Mouse (Mus musculus): ENCODE measurements around the gene Stard7. TPM values are rescaled to one million over a fixed set of nuclear protein-coding genes. Genes with fewer than 3 reads are reported as not detected.
A peak's percentile ranks its signal among the peaks of the same experiment; 100 is the strongest.

The Stard7 gene
- polyA plus RNA-seq, 1 experiment from 2014 or later, result 85.1 TPM

GRCm38 (mm10) chr2:127333945-127334603 is 64.1 kb downstream of the Stard7 start:
- no peak for DNase-seq (ENCODE audit: low read depth, low spot score)
- in situ Hi-C loops (cut with MboI; ENCODE audit: low pct_unique_long_range_greater_than_20kb), result no loop called here
- no peaks in the 10 kb centered on the region for H3K27me3 ChIP-seq
- POLR2A ChIA-PET, result interaction anchor here (0.7 kb wide), 1 partner anchor 27 kb away, joined by 3 read pairs; no protein-coding TSS in a partner anchor
- CTCF ChIA-PET, result no interaction called here
- TF ChIP-seq CTCF (IDR thresholded peaks at IDR 0.05), result no peak
- ATAC-seq, result no peak

DNA sequence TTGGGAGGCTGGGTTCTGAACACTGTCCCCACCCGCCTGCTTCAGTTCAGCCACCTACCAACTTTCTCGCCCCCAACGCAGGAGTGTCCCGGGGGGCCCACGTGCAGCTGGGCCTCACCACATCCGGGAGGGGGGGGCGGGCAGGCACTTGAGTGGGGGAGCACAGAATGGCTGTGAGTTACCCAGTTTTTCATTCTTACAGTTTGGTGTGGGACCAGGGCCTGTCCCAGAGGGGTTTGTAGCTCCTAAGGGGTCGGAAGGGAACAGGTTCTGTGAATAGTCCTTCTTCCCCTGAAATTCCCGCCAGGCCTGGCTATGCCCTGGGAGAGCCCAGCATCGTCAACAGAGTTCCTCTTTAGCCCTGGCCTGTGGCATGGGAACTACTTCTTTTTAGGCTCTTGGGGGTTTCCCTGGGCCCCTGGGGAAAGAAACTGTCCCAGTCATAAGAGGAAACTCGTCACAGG is 65.1 kb downstream of the Stard7 start:
- in situ Hi-C loops (cut with MboI; ENCODE audit: low pct_unique_long_range_greater_than_20kb), result no loop called here

GRCm38 (mm10) chr2:127335767-127336496 is 65.9 kb downstream of the Stard7 start, which contains the start of gene Dusp2:
TSS of gene Dusp2 (plus strand) at chr2:127336159.
- H3K27me3 ChIP-seq, result no peaks in the 10 kb centered on the region
- no peak for TF ChIP-seq CTCF (IDR thresholded peaks at IDR 0.05)
- CTCF ChIA-PET, result interaction anchor here (0.9 to 1.6 kb wide), 3 partner anchors 22 to 84 kb away, joined by 3 to 5 read pairs (median 5); no protein-coding TSS in a partner anchor
- peak; percentile 73 for DNase-seq (ENCODE audit: low read depth, low spot score)
- in situ Hi-C loops (cut with MboI; ENCODE audit: low pct_unique_long_range_greater_than_20kb), result no loop called here
- ATAC-seq, result peak; percentile 66
- POLR2A ChIA-PET, result interaction anchor here (0.9 to 1.6 kb wide), 4 partner anchors 12 to 31 kb away, joined by 3 to 5 read pairs (median 3); no protein-coding TSS in a partner anchor

More for the DNA sequence above, 65.1 kb downstream of the Stard7 start:
- ATAC-seq, result no peak
- ChIA-PET POLR2A (interaction anchor here (0.9 to 1.6 kb wide), 2 partner anchors 27 to 30 kb away, joined by 3 to 5 read pairs; no protein-coding TSS in a partner anchor), CTCF (interaction anchor here (0.9 kb wide), 1 partner anchor 25 kb away, joined by 3 read pairs; no protein-coding TSS in a partner anchor)
- no peaks in the 10 kb centered on the region for H3K27me3 ChIP-seq
- no peak for DNase-seq (ENCODE audit: low read depth, low spot score)
- TF ChIP-seq CTCF (IDR thresholded peaks at IDR 0.05), result no peak

GRCm38 (mm10) chr2:127336497-127336832 is 66.4 kb downstream of the Stard7 start:
- POLR2A ChIA-PET, result interaction anchor here (0.9 to 1.6 kb wide), 4 partner anchors 13 to 66 kb away, joined by 3 to 6 read pairs (median 3); partner anchors contain the start of gene Stard7
- in situ Hi-C loops (cut with MboI; ENCODE audit: low pct_unique_long_range_greater_than_20kb), result no loop called here
- DNase-seq (ENCODE audit: low read depth, low spot score) (no peak), ATAC-seq (no peak)
- CTCF ChIA-PET, result interaction anchor here (1.5 to 1.6 kb wide), 2 partner anchors 22 to 85 kb away, joined by 5 read pairs; no protein-coding TSS in a partner anchor
- no peak for TF ChIP-seq CTCF (IDR thresholded peaks at IDR 0.05)
- H3K27me3 ChIP-seq, result no peaks in the 10 kb centered on the region

GRCm38 (mm10) chr2:127336885-127337284 is 66.9 kb downstream of the Stard7 start:
- TF ChIP-seq CTCF (IDR thresholded peaks at IDR 0.05), result no peak
- DNase-seq (ENCODE audit: low read depth, low spot score) (no peak), ATAC-seq (no peak)
- H3K27me3 ChIP-seq, result no peaks in the 10 kb centered on the region
- ChIA-PET CTCF (interaction anchor here (1.5 to 1.6 kb wide), 2 partner anchors 23 to 85 kb away, joined by 5 read pairs; no protein-coding TSS in a partner anchor), POLR2A (interaction anchor here (0.9 to 1.6 kb wide), 3 partner anchors 17 to 67 kb away, joined by 3 to 6 read pairs (median 3); partner anchors contain the start of gene Stard7)
- in situ Hi-C loops (cut with MboI; ENCODE audit: low pct_unique_long_range_greater_than_20kb), result no loop called here

DNA sequence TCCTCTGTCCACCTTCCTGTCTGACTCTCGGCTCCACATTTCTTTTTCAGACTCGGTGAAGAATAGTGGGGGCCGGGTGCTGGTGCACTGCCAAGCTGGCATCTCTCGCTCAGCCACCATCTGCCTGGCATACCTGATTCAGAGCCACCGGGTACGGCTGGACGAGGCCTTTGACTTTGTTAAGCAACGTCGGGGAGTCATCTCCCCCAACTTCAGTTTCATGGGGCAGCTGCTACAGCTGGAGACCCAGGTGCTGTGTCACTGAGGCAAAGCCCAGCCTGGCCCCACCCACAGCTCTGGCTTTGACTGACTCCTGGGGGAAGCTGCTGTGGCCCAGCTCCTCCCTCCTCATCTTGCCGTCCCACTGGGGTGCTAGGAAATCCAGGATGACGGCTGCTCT is 67.5 kb downstream of the Stard7 start:
- DNase-seq (ENCODE audit: low read depth, low spot score) (no peak), ATAC-seq (no peak)
- CTCF ChIA-PET, result interaction anchor here (1.5 to 1.6 kb wide), 2 partner anchors 23 to 86 kb away, joined by 5 read pairs; no protein-coding TSS in a partner anchor
- in situ Hi-C loops (cut with MboI; ENCODE audit: low pct_unique_long_range_greater_than_20kb), result no loop called here
- TF ChIP-seq CTCF (IDR thresholded peaks at IDR 0.05), result no peak
- H3K27me3 ChIP-seq, result no peaks in the 10 kb centered on the region
- POLR2A ChIA-PET, result interaction anchor here (0.9 to 1.2 kb wide), 2 partner anchors 23 to 67 kb away, joined by 4 to 6 read pairs; partner anchors contain the start of gene Stard7

DNA sequence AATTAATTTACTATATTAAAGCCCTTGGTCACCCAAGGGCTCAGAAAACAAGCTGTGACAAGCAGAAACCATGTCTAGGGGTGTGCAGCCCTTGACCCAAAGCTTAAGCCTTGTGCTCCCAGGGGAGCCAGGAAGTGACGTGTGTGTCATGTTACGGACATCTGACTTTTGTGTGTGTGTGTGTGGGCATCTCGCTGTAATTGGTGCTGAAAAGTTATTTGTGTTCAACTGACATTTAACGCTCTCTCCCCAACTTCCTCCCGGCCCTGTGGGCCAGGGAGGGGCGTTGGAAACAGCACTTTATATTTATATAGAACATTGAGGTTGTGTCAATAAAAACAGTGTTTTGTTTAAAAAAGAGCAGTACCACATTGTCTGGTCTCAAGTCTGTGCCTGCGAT is 68.0 kb downstream of the Stard7 start:
- no peaks in the 10 kb centered on the region for H3K27me3 ChIP-seq
- DNase-seq (ENCODE audit: low read depth, low spot score) (no peak), ATAC-seq (no peak)
- ChIA-PET CTCF (no interaction called here), POLR2A (interaction anchor here (0.6 to 0.9 kb wide), 2 partner anchors 24 to 84 kb away, joined by 3 to 4 read pairs; no protein-coding TSS in a partner anchor)
- TF ChIP-seq CTCF (IDR thresholded peaks at IDR 0.05), result no peak
- in situ Hi-C loops (cut with MboI; ENCODE audit: low pct_unique_long_range_greater_than_20kb), result no loop called here

DNA sequence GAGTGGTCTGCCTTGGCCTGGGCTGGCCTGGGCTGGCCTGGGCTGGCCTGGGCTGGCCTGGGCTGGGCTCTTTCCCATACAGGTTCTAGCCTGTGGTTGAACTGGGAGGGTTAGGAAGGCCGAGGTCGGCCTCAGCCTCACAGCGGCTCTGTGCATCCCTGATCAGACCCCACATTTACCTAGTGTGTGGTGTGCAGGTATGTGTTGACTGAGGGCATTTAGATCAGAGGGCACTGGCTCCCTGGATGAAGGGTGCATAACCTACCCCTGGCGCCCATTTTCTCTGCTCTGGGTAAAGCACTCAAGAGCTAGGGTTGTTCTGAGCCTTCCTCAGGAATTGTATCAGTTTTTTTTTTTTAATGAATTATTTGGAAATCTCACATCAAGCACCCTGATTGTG is 68.4 kb downstream of the Stard7 start, which contains the start of gene Astl:
TSS of gene Astl (plus strand) at position 224 of the 400 bp plus-strand sequence.
- POLR2A ChIA-PET, result interaction anchor here (0.6 to 1.0 kb wide), 2 partner anchors 82 to 84 kb away, joined by 3 read pairs; no protein-coding TSS in a partner anchor
- no peak for ATAC-seq

DNA sequence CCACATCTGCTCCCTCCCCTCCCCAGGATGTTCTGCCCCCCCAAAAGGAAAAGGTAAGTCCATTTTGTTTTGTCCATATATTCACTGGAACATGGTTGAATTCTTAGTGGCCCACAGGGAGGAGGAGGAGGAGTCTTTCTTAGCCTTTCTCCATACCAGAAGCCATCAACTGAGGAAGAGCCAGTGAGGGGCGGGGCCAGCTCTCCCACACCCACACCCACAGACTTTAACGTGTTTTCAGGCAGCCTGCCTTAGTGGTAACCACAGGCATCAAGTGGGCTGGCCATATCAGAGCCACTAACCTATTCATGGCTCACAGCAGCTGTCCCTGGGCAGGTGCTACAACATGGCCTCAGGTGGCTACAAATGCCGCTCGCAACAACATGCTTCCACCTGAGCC is 68.8 kb downstream of the Stard7 start:
- no peak for TF ChIP-seq CTCF (IDR thresholded peaks at IDR 0.05)

More for the DNA sequence above, 68.4 kb downstream of the Stard7 start, which contains the start of gene Astl:
- in situ Hi-C loops (cut with MboI; ENCODE audit: low pct_unique_long_range_greater_than_20kb), result no loop called here
- CTCF ChIA-PET, result no interaction called here
- no peak for DNase-seq (ENCODE audit: low read depth, low spot score)
- H3K27me3 ChIP-seq, result no peaks in the 10 kb centered on the region
- TF ChIP-seq CTCF (IDR thresholded peaks at IDR 0.05), result no peak

GRCm38 (mm10) chr2:127339262-127339661 is 69.2 kb downstream of the Stard7 start:
- in situ Hi-C loops (cut with MboI; ENCODE audit: low pct_unique_long_range_greater_than_20kb), result no loop called here
- DNase-seq (ENCODE audit: low read depth, low spot score) (no peak), ATAC-seq (no peak)
- no peaks in the 10 kb centered on the region for H3K27me3 ChIP-seq
- no peak for TF ChIP-seq CTCF (IDR thresholded peaks at IDR 0.05)
- POLR2A ChIA-PET, result interaction anchor here (1.0 kb wide), 1 partner anchor 82 kb away, joined by 3 read pairs; no protein-coding TSS in a partner anchor
- CTCF ChIA-PET, result no interaction called here

More for the DNA sequence above, 68.8 kb downstream of the Stard7 start:
- DNase-seq (ENCODE audit: low read depth, low spot score) (no peak), ATAC-seq (no peak)
- ChIA-PET POLR2A (interaction anchor here (0.6 to 1.0 kb wide), 2 partner anchors 82 to 85 kb away, joined by 3 read pairs; no protein-coding TSS in a partner anchor), CTCF (no interaction called here)
- in situ Hi-C loops (cut with MboI; ENCODE audit: low pct_unique_long_range_greater_than_20kb), result no loop called here
- H3K27me3 ChIP-seq, result no peaks in the 10 kb centered on the region

All from Patski (cell line).